Mouse (Mus musculus): Measurements from ENCODE around the gene Kif6. TPM values are rescaled to one million over a fixed set of nuclear protein-coding genes. Genes with fewer than 3 reads are reported as not detected.

Kif6 gene
- polyA plus RNA-seq, 1 experiment from 2014 or later, result 0.08 TPM

DNA sequence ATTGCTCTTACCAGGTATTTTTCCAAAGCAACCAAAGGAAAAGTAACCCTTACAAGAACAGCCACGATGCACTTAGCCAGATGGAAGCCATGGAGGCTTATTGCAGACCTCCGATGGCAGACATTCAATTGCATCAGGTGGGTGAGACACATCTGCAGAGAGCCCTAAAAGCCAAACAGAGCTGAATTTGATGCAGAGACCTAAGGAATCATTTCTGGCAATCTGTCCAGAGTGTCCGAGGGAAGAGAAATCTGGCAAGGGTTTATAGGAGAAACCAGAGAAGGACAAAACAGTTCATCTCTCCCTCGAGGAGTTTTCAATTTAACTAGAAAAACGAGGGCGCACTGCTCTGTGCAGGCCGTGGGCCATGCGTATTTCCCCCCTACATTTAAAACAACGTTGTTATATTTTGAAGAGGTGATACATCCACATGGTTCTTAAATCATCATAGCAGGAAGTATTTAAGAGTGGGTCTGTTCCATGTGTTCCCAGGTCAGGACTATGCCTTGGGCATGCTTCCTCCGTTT lies 177.3 kb downstream of the Kif6 start:
- 67% methylated on average over 10 of the region's 10 CpGs for WGBS (ENCODE audit: insufficient replicate concordance)
- no peak overlapping the region for H3K4me3 ChIP-seq (replicated peaks)
- no peak overlapping the region for H3K9ac ChIP-seq
- no peak overlapping the region for H3K27ac ChIP-seq (replicated peaks)
- no peak overlapping the region for H3K4me2 ChIP-seq
- H3K27me3 ChIP-seq, result no peaks in the 10 kb centered on the region
- H3K9me3 ChIP-seq (replicated peaks), result no peaks in the 10 kb centered on the region
- ATAC-seq (ENCODE audit: insufficient read depth), result no peak
- H3K36me3 ChIP-seq (replicated peaks), result no peaks in the 10 kb centered on the region
- H3K4me1 ChIP-seq (replicated peaks), result no peaks in the 10 kb centered on the region

DNA sequence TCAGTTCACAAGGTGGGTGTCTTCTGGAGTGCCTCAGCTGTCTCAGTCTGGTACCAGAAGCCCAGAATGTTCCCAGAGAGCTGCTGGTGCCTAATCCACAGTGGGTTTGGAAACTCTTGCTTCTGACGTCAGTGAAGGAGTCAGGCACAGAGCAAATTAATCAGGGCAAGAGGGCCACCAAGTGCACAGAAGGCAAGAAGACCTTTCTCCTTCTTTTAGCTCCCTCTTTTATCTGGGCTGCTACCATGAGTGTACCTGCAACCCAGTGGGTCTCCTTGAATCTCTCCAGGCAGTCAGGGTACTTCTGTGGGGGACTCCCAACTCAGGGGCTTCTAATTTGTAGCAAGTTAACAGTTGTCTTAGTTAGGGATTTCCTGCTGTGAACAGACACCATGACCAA lies 178.0 kb downstream of the Kif6 start:
- H3K36me3 ChIP-seq (replicated peaks), result no peaks in the 10 kb centered on the region
- H3K4me2 ChIP-seq, result no peak overlapping the region
- WGBS (ENCODE audit: insufficient replicate concordance), result 60% methylated on average over 1 of the region's 1 CpGs
- no peaks in the 10 kb centered on the region for H3K27me3 ChIP-seq
- H3K27ac ChIP-seq (replicated peaks), result no peak overlapping the region
- no peak overlapping the region for H3K4me3 ChIP-seq (replicated peaks)
- no peak for ATAC-seq (ENCODE audit: insufficient read depth)
- H3K9me3 ChIP-seq (replicated peaks), result no peaks in the 10 kb centered on the region
- H3K4me1 ChIP-seq (replicated peaks), result no peaks in the 10 kb centered on the region
- H3K9ac ChIP-seq, result no peak overlapping the region

DNA sequence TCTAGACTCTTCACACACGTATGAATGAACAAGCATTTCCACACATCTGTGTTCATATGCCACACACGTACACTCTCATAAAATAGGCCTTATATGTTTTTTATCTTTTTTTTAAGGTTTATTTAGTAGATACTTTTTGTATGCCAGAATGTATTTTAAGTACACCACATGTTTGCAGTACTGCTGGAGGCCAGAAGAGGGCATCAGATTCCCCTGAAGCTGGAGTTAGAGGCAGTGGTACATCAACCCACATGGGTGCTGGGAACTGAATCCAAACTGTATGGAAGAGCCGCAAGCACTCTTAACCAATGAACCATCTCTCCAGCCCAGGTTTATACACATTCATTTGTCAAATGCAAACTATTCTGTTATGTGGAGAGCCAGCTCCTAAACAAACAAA lies 179.0 kb downstream of the Kif6 start:
- no peaks in the 10 kb centered on the region for H3K27me3 ChIP-seq
- no peak overlapping the region for H3K9ac ChIP-seq
- no peak overlapping the region for H3K4me2 ChIP-seq
- H3K9me3 ChIP-seq (replicated peaks), result no peaks in the 10 kb centered on the region
- no peaks in the 10 kb centered on the region for H3K36me3 ChIP-seq (replicated peaks)
- 68% methylated on average over 3 of the region's 3 CpGs for WGBS (ENCODE audit: insufficient replicate concordance)
- no peak for ATAC-seq (ENCODE audit: insufficient read depth)
- H3K4me3 ChIP-seq (replicated peaks), result no peak overlapping the region
- H3K27ac ChIP-seq (replicated peaks), result no peak overlapping the region
- H3K4me1 ChIP-seq (replicated peaks), result no peaks in the 10 kb centered on the region

GRCm38 (mm10) chr17:49795241-49795640 lies 180.3 kb downstream of the Kif6 start:
- WGBS (ENCODE audit: insufficient replicate concordance), result 65% methylated on average over 3 of the region's 3 CpGs

GRCm38 (mm10) chr17:49796116-49796515 lies 181.2 kb downstream of the Kif6 start:
- Histone ChIP-seq H3K4me1 (replicated peaks) (no peaks in the 10 kb centered on the region), H3K9me3 (replicated peaks) (no peaks in the 10 kb centered on the region), H3K36me3 (replicated peaks) (no peaks in the 10 kb centered on the region), H3K4me3 (replicated peaks) (no peak overlapping the region), H3K9ac (no peak overlapping the region), H3K4me2 (no peak overlapping the region), H3K27me3 (no peaks in the 10 kb centered on the region), H3K27ac (replicated peaks) (no peak overlapping the region)
- ATAC-seq (ENCODE audit: insufficient read depth), result no peak
- 47% methylated on average over 3 of the region's 3 CpGs for WGBS (ENCODE audit: insufficient replicate concordance)

More at GRCm38 (mm10) chr17:49795241-49795640, 180.3 kb downstream of the Kif6 start:
- Histone ChIP-seq H3K4me3 (replicated peaks) (no peak overlapping the region), H3K27me3 (no peaks in the 10 kb centered on the region), H3K36me3 (replicated peaks) (no peaks in the 10 kb centered on the region), H3K27ac (replicated peaks) (no peak overlapping the region), H3K9me3 (replicated peaks) (no peaks in the 10 kb centered on the region), H3K4me2 (no peak overlapping the region), H3K4me1 (replicated peaks) (no peaks in the 10 kb centered on the region), H3K9ac (no peak overlapping the region)
- ATAC-seq (ENCODE audit: insufficient read depth), result no peak

DNA sequence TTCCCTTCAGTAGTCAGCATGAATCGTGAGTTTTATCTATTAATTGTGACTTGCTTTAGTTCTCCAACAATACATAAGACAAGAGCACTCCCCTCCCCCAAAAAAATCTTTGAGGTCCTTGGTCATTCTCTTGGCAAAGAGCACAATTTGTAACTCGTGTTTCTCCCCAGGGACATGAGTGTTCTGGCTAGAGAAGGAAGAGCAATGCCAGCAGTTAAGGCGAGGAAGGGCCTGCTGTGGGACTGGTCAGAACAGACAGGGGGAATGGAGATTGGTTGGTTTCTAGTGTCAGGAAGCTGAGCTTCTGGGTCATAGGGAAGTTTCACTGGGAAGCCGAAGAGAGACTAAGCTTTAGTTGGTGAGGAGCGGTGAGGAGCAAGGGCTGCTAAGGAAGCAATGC lies 184.2 kb downstream of the Kif6 start:
- Histone ChIP-seq H3K9ac (no peak overlapping the region), H3K36me3 (replicated peaks) (no peaks in the 10 kb centered on the region), H3K27me3 (no peaks in the 10 kb centered on the region), H3K4me1 (replicated peaks) (no peaks in the 10 kb centered on the region), H3K4me3 (replicated peaks) (no peak overlapping the region), H3K27ac (replicated peaks) (no peak overlapping the region), H3K4me2 (no peak overlapping the region), H3K9me3 (replicated peaks) (no peaks in the 10 kb centered on the region)
- WGBS (ENCODE audit: insufficient replicate concordance), result 58% methylated on average over 5 of the region's 5 CpGs
- no peak for ATAC-seq (ENCODE audit: insufficient read depth)

DNA sequence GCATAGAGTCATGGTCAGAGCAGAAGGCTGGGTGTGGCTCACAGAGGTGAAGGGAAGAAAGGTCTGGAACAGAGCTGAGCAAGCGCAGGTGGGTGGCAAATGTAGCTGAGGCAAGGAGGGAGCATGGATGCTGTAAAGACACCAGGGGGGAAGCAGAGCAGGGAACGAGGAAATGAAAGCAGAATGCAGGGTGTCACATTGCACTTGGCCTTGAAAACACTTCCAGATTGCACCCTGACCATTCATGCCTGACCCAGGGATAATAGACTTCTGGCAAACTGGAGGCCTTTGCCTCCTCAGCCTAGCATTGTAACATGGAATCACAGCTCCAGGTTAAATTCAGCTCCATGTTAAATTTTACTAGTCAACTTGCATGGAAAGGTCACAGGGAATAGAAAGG lies 185.2 kb downstream of the Kif6 start:
- Histone ChIP-seq H3K9me3 (replicated peaks) (no peaks in the 10 kb centered on the region), H3K4me2 (no peak overlapping the region), H3K36me3 (replicated peaks) (no peaks in the 10 kb centered on the region), H3K4me1 (replicated peaks) (no peaks in the 10 kb centered on the region), H3K4me3 (replicated peaks) (no peak overlapping the region), H3K27me3 (no peaks in the 10 kb centered on the region), H3K27ac (replicated peaks) (no peak overlapping the region), H3K9ac (no peak overlapping the region)
- no peak for ATAC-seq (ENCODE audit: insufficient read depth)
- WGBS (ENCODE audit: insufficient replicate concordance), result 57% methylated on average over 2 of the region's 2 CpGs

DNA sequence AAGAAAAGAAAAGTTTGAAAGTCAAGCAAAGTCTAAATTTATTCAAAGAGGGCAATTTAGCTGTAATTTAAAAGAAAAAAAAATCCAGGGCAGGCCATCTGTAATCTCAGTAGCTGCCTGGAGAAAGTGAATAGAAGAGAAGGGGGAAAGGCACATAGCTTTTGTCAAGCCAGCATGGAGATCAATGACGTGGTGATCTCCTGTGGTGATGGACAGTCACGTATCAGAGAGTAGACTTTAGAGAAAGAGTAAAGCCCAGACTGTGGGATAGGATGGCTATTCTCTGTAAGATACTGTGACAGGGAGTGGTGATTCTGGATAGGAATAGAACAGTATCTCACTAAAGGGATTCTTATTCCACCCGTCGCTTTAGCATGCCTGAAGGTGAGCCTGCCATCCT lies 192.5 kb downstream of the Kif6 start:
- 73% methylated on average over 4 of the region's 4 CpGs for WGBS (ENCODE audit: insufficient replicate concordance)

DNA sequence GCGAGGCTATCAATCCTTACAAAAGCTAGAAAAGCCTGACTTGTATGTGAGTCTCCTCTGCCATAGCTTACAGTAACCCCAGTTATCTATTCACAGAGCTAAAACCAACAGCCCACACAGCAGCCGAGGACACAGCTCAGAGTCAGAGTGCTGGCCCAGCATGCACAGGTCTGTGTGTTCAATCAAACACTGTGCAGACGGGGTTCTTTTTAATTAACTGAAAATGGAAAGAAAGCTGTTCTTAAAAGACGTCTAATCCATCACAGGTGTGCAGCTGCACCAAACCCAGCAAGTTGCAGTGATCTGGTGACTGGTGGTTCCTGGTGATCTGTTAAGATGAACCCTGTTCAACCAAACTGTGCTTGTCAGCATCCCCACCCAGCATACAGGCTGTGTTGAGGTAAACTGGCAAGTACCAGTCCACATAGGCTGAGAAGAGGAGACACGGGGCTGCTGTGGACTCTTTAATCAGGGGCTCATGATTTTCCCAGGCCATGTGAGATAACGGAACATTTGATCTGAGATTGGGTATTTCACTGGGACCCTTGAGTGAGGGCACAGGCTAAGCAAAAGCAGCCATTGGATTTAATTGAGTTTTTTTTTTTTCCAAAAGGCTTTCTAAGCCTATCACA lies 193.9 kb downstream of the Kif6 start:
- Histone ChIP-seq H3K9ac (no peak overlapping the region), H3K27ac (replicated peaks) (no peak overlapping the region), H3K27me3 (no peaks in the 10 kb centered on the region), H3K9me3 (replicated peaks) (no peaks in the 10 kb centered on the region), H3K4me3 (replicated peaks) (no peak overlapping the region), H3K4me2 (no peak overlapping the region), H3K4me1 (replicated peaks) (no peaks in the 10 kb centered on the region), H3K36me3 (replicated peaks) (no peaks in the 10 kb centered on the region)
- ATAC-seq (ENCODE audit: insufficient read depth), result no peak
- WGBS (ENCODE audit: insufficient replicate concordance), result 54% methylated on average over 6 of the region's 6 CpGs

More for the DNA sequence above, 192.5 kb downstream of the Kif6 start:
- no peak overlapping the region for H3K4me2 ChIP-seq
- ATAC-seq (ENCODE audit: insufficient read depth), result no peak
- H3K9ac ChIP-seq, result no peak overlapping the region
- no peak overlapping the region for H3K27ac ChIP-seq (replicated peaks)
- H3K36me3 ChIP-seq (replicated peaks), result no peaks in the 10 kb centered on the region
- H3K4me3 ChIP-seq (replicated peaks), result no peak overlapping the region
- no peaks in the 10 kb centered on the region for H3K9me3 ChIP-seq (replicated peaks)
- H3K4me1 ChIP-seq (replicated peaks), result no peaks in the 10 kb centered on the region
- H3K27me3 ChIP-seq, result no peaks in the 10 kb centered on the region

DNA sequence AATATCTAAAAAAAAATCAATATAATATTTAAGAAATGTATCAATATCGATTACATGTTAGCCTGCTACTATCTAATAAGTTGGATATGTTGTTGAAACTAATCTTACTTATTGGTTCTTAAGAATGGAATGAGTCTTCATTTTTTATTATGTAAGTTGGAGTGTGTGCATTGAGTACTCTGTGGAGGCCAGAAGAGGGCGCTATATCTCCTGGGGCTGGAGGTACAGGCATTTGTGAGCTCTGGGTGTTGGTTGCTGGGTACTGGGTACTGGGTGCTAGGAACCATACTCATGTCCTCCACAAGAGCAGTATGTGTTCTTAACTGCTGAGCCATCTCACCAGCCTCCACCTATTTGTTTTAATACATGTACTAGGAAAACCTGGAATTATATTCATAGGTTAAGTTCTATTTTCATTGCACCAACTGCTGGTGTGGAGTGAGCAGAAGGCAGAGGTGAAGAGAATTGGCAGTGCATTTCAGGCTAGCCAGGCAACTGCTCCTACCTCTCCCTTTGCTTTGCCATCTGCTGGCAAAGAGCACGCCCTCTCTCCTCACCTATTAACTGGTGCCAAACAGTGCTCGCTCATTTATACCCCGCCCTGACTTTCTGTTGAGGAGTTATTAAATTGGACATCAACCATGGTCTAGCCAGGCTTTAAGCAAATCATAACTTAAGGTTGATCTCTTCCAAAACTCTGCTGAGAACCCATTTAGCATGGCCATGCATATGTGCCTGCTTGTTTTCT lies 199.1 kb downstream of the Kif6 start:
- no peaks in the 10 kb centered on the region for H3K4me1 ChIP-seq (replicated peaks)
- H3K36me3 ChIP-seq (replicated peaks), result no peaks in the 10 kb centered on the region
- WGBS (ENCODE audit: insufficient replicate concordance), result 68% methylated on average over 5 of the region's 5 CpGs
- no peaks in the 10 kb centered on the region for H3K27me3 ChIP-seq
- H3K9me3 ChIP-seq (replicated peaks), result no peaks in the 10 kb centered on the region
- H3K9ac ChIP-seq, result no peak overlapping the region
- H3K4me2 ChIP-seq, result no peak overlapping the region
- no peak overlapping the region for H3K4me3 ChIP-seq (replicated peaks)
- no peak overlapping the region for H3K27ac ChIP-seq (replicated peaks)
- no peak for ATAC-seq (ENCODE audit: insufficient read depth)

DNA sequence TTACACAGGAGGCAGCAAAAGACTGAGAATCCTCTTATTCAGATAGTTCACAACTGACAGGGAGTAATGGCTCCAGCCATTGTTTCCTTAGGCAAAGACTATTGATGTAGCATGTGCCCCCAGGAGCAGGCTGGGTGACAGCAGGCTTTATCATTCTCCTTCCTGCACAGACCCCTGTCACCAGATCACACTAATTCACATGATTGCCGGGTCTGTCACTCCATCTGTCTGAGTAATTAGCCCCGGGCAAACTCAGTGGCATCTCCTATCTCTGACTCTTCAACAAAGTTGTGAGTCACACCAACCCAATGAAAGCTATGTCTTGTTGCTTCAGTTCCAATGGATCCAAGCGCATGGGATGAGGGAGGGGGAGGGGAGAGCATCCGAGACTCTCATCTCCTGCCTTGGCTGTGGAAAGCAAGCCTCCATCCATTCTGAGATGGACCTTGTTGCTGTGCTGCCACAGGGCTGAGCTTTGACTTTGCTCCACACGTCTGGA lies 201.2 kb downstream of the Kif6 start:
- H3K9me3 ChIP-seq (replicated peaks), result no peaks in the 10 kb centered on the region
- no peak overlapping the region for H3K4me3 ChIP-seq (replicated peaks)
- H3K9ac ChIP-seq, result no peak overlapping the region
- no peaks in the 10 kb centered on the region for H3K4me1 ChIP-seq (replicated peaks)
- H3K27me3 ChIP-seq, result no peaks in the 10 kb centered on the region
- no peak overlapping the region for H3K27ac ChIP-seq (replicated peaks)
- no peak overlapping the region for H3K4me2 ChIP-seq
- no peaks in the 10 kb centered on the region for H3K36me3 ChIP-seq (replicated peaks)
- no peak for ATAC-seq (ENCODE audit: insufficient read depth)
- WGBS (ENCODE audit: insufficient replicate concordance), result 31% methylated on average over 5 of the region's 5 CpGs

Measured in liver, embryonic 15.5 days (tissue).